Mouse (Mus musculus) lung, postnatal 0 days (tissue): ENCODE results near the gene Zfp618.

Source experiments
- CTCF ChIP-seq: IDR thresholded peaks from 2 replicates; pipeline ENCODE4 v1.5.1; 2016; ENCODE audit warnings: antibody characterized with exemption, mild to moderate bottlenecking
- EP300 ChIP-seq: IDR thresholded peaks from 2 replicates; pipeline ENCODE4 v1.6.1; 2016; ENCODE audit warnings: antibody characterized with exemption, mild to moderate bottlenecking, control low read depth

DNA sequence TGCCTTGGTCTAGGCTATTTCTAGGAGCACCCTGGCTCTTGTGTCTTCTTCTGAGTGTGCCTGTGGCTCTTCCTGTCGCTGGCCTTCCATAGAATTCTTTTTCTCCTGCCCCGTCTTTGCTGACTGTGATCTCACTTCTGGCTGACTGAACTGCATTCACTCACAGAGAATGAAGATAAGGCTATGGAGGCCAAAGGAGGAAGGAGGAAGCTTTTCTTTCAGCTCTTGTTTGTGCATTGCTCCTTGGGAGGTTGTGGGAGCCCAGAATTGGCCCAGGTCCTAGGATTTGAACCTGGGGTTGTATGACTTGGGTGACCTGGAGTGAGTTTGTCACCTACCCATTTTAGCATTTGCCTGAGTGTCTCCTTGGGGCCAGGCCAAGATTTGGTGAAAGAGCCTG is 72.9 kb downstream of the Zfp618 start:
- no peak for TF ChIP-seq CTCF
- no peak for TF ChIP-seq EP300
